Mouse (Mus musculus): ENCODE results near the gene Klrb1f. TPM values are rescaled to one million over a fixed set of nuclear protein-coding genes. Genes with fewer than 3 reads are reported as not detected.
"Not testable (repeated sequence)": the region's sequence is repeated elsewhere in the genome, so short reads cannot be mapped to it uniquely, and the experiment has no call there.

The Klrb1f gene
- polyA plus RNA-seq, 1 experiment from 2014 or later = 0.13 TPM

GRCm38 (mm10) chr6:129086031-129086430, 40.3 kb downstream of the Klrb1f start:
- H3K27me3 ChIP-seq (ENCODE audit: control insufficient read depth, insufficient read depth, low read length); H3K36me3 ChIP-seq (replicated peaks; ENCODE audit: control insufficient read depth, insufficient read depth, low read depth, low read length); DNase-seq (ENCODE audit: low spot score); H3K9me3 ChIP-seq (replicated peaks; ENCODE audit: control insufficient read depth, low read length); H3K9ac ChIP-seq (replicated peaks; ENCODE audit: low read length); ATAC-seq (replicated peaks; ENCODE audit: insufficient number of reproducible peaks, low FRiP score, low TSS enrichment, low read depth); H3K4me2 ChIP-seq (ENCODE audit: low read depth, low read length); H3K27ac ChIP-seq (replicated peaks; ENCODE audit: low read depth, low read length); H3K4me3 ChIP-seq (ENCODE audit: low read depth, low read length); H3K4me1 ChIP-seq (ENCODE audit: control insufficient read depth, insufficient read depth, low read length): not testable (repeated sequence)
- 83% methylated on average over 2 of the region's 2 CpGs for WGBS

GRCm38 (mm10) chr6:129088161-129088560, 42.5 kb downstream of the Klrb1f start:
- H3K9me3 ChIP-seq (replicated peaks; ENCODE audit: control insufficient read depth, low read length) = no peaks in the 10 kb centered on the region
- H3K4me2 ChIP-seq (ENCODE audit: low read depth, low read length) = no peak overlapping the region
- DNase-seq (ENCODE audit: low spot score) (no peak), ATAC-seq (replicated peaks; ENCODE audit: insufficient number of reproducible peaks, low FRiP score, low TSS enrichment, low read depth) (no peak)
- H3K9ac ChIP-seq (replicated peaks; ENCODE audit: low read length) = no peak overlapping the region
- H3K27ac ChIP-seq (replicated peaks; ENCODE audit: low read depth, low read length) = no peak overlapping the region
- H3K4me1 ChIP-seq (ENCODE audit: control insufficient read depth, insufficient read depth, low read length) = no peaks in the 10 kb centered on the region
- no peak overlapping the region for H3K4me3 ChIP-seq (ENCODE audit: low read depth, low read length)
- no peaks in the 10 kb centered on the region for H3K36me3 ChIP-seq (replicated peaks; ENCODE audit: control insufficient read depth, insufficient read depth, low read depth, low read length)
- H3K27me3 ChIP-seq (ENCODE audit: control insufficient read depth, insufficient read depth, low read length) = no peaks in the 10 kb centered on the region
- 80% methylated on average over 1 of the region's 1 CpGs for WGBS

GRCm38 (mm10) chr6:129088596-129088995, 42.9 kb downstream of the Klrb1f start:
- ATAC-seq (replicated peaks; ENCODE audit: insufficient number of reproducible peaks, low FRiP score, low TSS enrichment, low read depth); H3K27me3 ChIP-seq (ENCODE audit: control insufficient read depth, insufficient read depth, low read length); H3K9me3 ChIP-seq (replicated peaks; ENCODE audit: control insufficient read depth, low read length); H3K36me3 ChIP-seq (replicated peaks; ENCODE audit: control insufficient read depth, insufficient read depth, low read depth, low read length); H3K27ac ChIP-seq (replicated peaks; ENCODE audit: low read depth, low read length); H3K9ac ChIP-seq (replicated peaks; ENCODE audit: low read length); H3K4me1 ChIP-seq (ENCODE audit: control insufficient read depth, insufficient read depth, low read length); H3K4me3 ChIP-seq (ENCODE audit: low read depth, low read length); DNase-seq (ENCODE audit: low spot score); H3K4me2 ChIP-seq (ENCODE audit: low read depth, low read length): not testable (repeated sequence)
- WGBS = 94% methylated on average over 8 of the region's 8 CpGs

GRCm38 (mm10) chr6:129095166-129095565, 49.5 kb downstream of the Klrb1f start:
- Histone ChIP-seq H3K27me3 (ENCODE audit: control insufficient read depth, insufficient read depth, low read length) (no peaks in the 10 kb centered on the region), H3K9me3 (replicated peaks; ENCODE audit: control insufficient read depth, low read length) (no peaks in the 10 kb centered on the region), H3K27ac (replicated peaks; ENCODE audit: low read depth, low read length) (no peak overlapping the region), H3K9ac (replicated peaks; ENCODE audit: low read length) (no peak overlapping the region), H3K4me2 (ENCODE audit: low read depth, low read length) (no peak overlapping the region), H3K36me3 (replicated peaks; ENCODE audit: control insufficient read depth, insufficient read depth, low read depth, low read length) (no peaks in the 10 kb centered on the region), H3K4me3 (ENCODE audit: low read depth, low read length) (no peak overlapping the region), H3K4me1 (ENCODE audit: control insufficient read depth, insufficient read depth, low read length) (no peaks in the 10 kb centered on the region)
- DNase-seq (ENCODE audit: low spot score) (peak; percentile 57), ATAC-seq (replicated peaks; ENCODE audit: insufficient number of reproducible peaks, low FRiP score, low TSS enrichment, low read depth) (peak; percentile 65; the same call in 1 of the 2 replicates)

- no peaks in the 10 kb centered on the region for H3K4me1 ChIP-seq (ENCODE audit: control insufficient read depth, insufficient read depth, low read length)
- H3K4me3 ChIP-seq (ENCODE audit: low read depth, low read length) = no peak overlapping the region
- no peak overlapping the region for H3K27ac ChIP-seq (replicated peaks; ENCODE audit: low read depth, low read length)
- ATAC-seq (replicated peaks; ENCODE audit: insufficient number of reproducible peaks, low FRiP score, low TSS enrichment, low read depth) (no peak), DNase-seq (ENCODE audit: low spot score) (no peak)
- H3K9me3 ChIP-seq (replicated peaks; ENCODE audit: control insufficient read depth, low read length) = no peaks in the 10 kb centered on the region
- no peaks in the 10 kb centered on the region for H3K27me3 ChIP-seq (ENCODE audit: control insufficient read depth, insufficient read depth, low read length)
- no peaks in the 10 kb centered on the region for H3K36me3 ChIP-seq (replicated peaks; ENCODE audit: control insufficient read depth, insufficient read depth, low read depth, low read length)
- WGBS = 48% methylated on average over 1 of the region's 1 CpGs
- H3K4me2 ChIP-seq (ENCODE audit: low read depth, low read length) = no peak overlapping the region
- H3K9ac ChIP-seq (replicated peaks; ENCODE audit: low read length) = no peak overlapping the region
Measured at GRCm38 (mm10) chr6:129097929-129098328, 52.2 kb downstream of the Klrb1f start.

GRCm38 (mm10) chr6:129100794-129101193, 55.1 kb downstream of the Klrb1f start, which contains the start of gene Clec2e:
Gene Clec2e, minus strand, starts transcription at chr6:129100913.
- 70% methylated on average over 1 of the region's 1 CpGs for WGBS
- not testable (repeated sequence) for H3K27me3 ChIP-seq (ENCODE audit: control insufficient read depth, insufficient read depth, low read length); H3K36me3 ChIP-seq (replicated peaks; ENCODE audit: control insufficient read depth, insufficient read depth, low read depth, low read length); DNase-seq (ENCODE audit: low spot score); H3K27ac ChIP-seq (replicated peaks; ENCODE audit: low read depth, low read length); H3K9me3 ChIP-seq (replicated peaks; ENCODE audit: control insufficient read depth, low read length); H3K4me3 ChIP-seq (ENCODE audit: low read depth, low read length); ATAC-seq (replicated peaks; ENCODE audit: insufficient number of reproducible peaks, low FRiP score, low TSS enrichment, low read depth); H3K4me2 ChIP-seq (ENCODE audit: low read depth, low read length); H3K4me1 ChIP-seq (ENCODE audit: control insufficient read depth, insufficient read depth, low read length); H3K9ac ChIP-seq (replicated peaks; ENCODE audit: low read length)

GRCm38 (mm10) chr6:129101604-129102003, 55.9 kb downstream of the Klrb1f start:
- no peak overlapping the region for H3K9ac ChIP-seq (replicated peaks; ENCODE audit: low read length)
- WGBS = 80% methylated on average over 1 of the region's 1 CpGs

GRCm38 (mm10) chr6:129102858-129103555, 57.3 kb downstream of the Klrb1f start:
- Histone ChIP-seq H3K27me3 (ENCODE audit: control insufficient read depth, insufficient read depth, low read length) (no peaks in the 10 kb centered on the region), H3K4me2 (ENCODE audit: low read depth, low read length) (no peak overlapping the region), H3K4me1 (ENCODE audit: control insufficient read depth, insufficient read depth, low read length) (no peaks in the 10 kb centered on the region), H3K4me3 (ENCODE audit: low read depth, low read length) (no peak overlapping the region), H3K9me3 (replicated peaks; ENCODE audit: control insufficient read depth, low read length) (no peaks in the 10 kb centered on the region), H3K27ac (replicated peaks; ENCODE audit: low read depth, low read length) (no peak overlapping the region), H3K36me3 (replicated peaks; ENCODE audit: control insufficient read depth, insufficient read depth, low read depth, low read length) (no peaks in the 10 kb centered on the region), H3K9ac (replicated peaks; ENCODE audit: low read length) (no peak overlapping the region)
- ATAC-seq (replicated peaks; ENCODE audit: insufficient number of reproducible peaks, low FRiP score, low TSS enrichment, low read depth) (no peak), DNase-seq (ENCODE audit: low spot score) (no peak)
- whole genome bisulfite sequencing = 79% methylated on average over 4 of the region's 4 CpGs

More at GRCm38 (mm10) chr6:129101604-129102003, 55.9 kb downstream of the Klrb1f start:
- Histone ChIP-seq H3K4me2 (ENCODE audit: low read depth, low read length) (no peak overlapping the region), H3K9me3 (replicated peaks; ENCODE audit: control insufficient read depth, low read length) (no peaks in the 10 kb centered on the region), H3K36me3 (replicated peaks; ENCODE audit: control insufficient read depth, insufficient read depth, low read depth, low read length) (no peaks in the 10 kb centered on the region), H3K27me3 (ENCODE audit: control insufficient read depth, insufficient read depth, low read length) (no peaks in the 10 kb centered on the region), H3K4me1 (ENCODE audit: control insufficient read depth, insufficient read depth, low read length) (no peaks in the 10 kb centered on the region), H3K4me3 (ENCODE audit: low read depth, low read length) (no peak overlapping the region), H3K27ac (replicated peaks; ENCODE audit: low read depth, low read length) (no peak overlapping the region)
- no peak for DNase-seq (ENCODE audit: low spot score)
- ATAC-seq (replicated peaks; ENCODE audit: insufficient number of reproducible peaks, low FRiP score, low TSS enrichment, low read depth) = no peak

Data from embryonic facial prominence, embryonic 11.5 days (tissue).